Comparison of ENCODE assay signal across 8 mouse cellular contexts in genomic region chr4:151604481-151604880, GRCm38 (mm10).
DNase-seq lines count a peak whose midpoint lies in the region; ATAC-seq and TF ChIP-seq lines count a peak whose summit lies in the region.

No protein-coding gene starts in this region.

- no peak overlapping the region for H3K4me3 ChIP-seq in MEL (ENCODE audit: control insufficient read depth in 1 of 2, insufficient read depth in 1 of 2, low read depth in 2 of 2, low read length in 2 of 2)
- no peak overlapping the region for H3K4me3 ChIP-seq in gastrocnemius, adult 2 months
- no peak overlapping the region for H3K4me3 ChIP-seq in hindbrain, embryonic 14.5 days (replicated peaks; ENCODE audit: low read length)
- H3K4me3 ChIP-seq in stomach, embryonic 15.5 days (replicated peaks), result no peak overlapping the region

- DNase-seq in MEL (ENCODE audit: low read depth, low spot score), result peak; percentile 54
- peak; percentile 86 for DNase-seq in adrenal gland, postnatal 25 days
- peak; percentile 86 for DNase-seq in gastrocnemius, adult 2 months
- DNase-seq in hindbrain, embryonic 14.5 days (ENCODE audit: low spot score), result peak; percentile 73
- peak; percentile 18 for DNase-seq in left cerebral cortex, adult 11 months (ENCODE audit: low spot score)
- DNase-seq in lung, postnatal 4 days, result peak; percentile 86 to 87

- TF ChIP-seq POLR2A in MEL (IDR thresholded peaks at IDR 0.05; ENCODE audit: control insufficient read depth in 1 of 2, insufficient read depth in 1 of 2, low read depth in 1 of 2, low read length in 2 of 2, poor library complexity in 1 of 2), result no peak

- no peaks in the 10 kb centered on the region for H3K4me1 ChIP-seq in MEL (ENCODE audit: control insufficient read depth in 1 of 2, insufficient read depth in 2 of 2, low read length in 2 of 2)
- H3K4me1 ChIP-seq in hindbrain, embryonic 14.5 days (replicated peaks; ENCODE audit: control insufficient read depth, insufficient read depth, low read length), result peaks cover 24% of the 10 kb centered on the region
- no peaks in the 10 kb centered on the region for H3K4me1 ChIP-seq in stomach, embryonic 15.5 days

- H3K27ac ChIP-seq in MEL (ENCODE audit: control insufficient read depth, low read depth, low read length), result no peak overlapping the region
- no peak overlapping the region for H3K27ac ChIP-seq in gastrocnemius, adult 2 months
- H3K27ac ChIP-seq in hindbrain, embryonic 14.5 days, result no peak overlapping the region
- no peak overlapping the region for H3K27ac ChIP-seq in stomach, embryonic 15.5 days

- no peaks in the 10 kb centered on the region for H3K79me2 ChIP-seq in MEL (ENCODE audit: control insufficient read depth, insufficient read depth, low read length, poor library complexity)

- TF ChIP-seq CTCF in MEL (IDR thresholded peaks at IDR 0.05 in 2 of 3, conservative IDR thresholded peaks at IDR 0.05 in 1 of 3; ENCODE audit: control insufficient read depth in 1 of 3, insufficient read depth in 1 of 3, low read depth in 2 of 3, low read length in 3 of 3, poor library complexity in 1 of 3, severe bottlenecking in 1 of 3), result no peak
- TF ChIP-seq CTCF in gastrocnemius, adult 2 months (IDR thresholded peaks at IDR 0.05), result no peak

- H3K27me3 ChIP-seq in MEL (ENCODE audit: control insufficient read depth in 1 of 2, insufficient read depth in 2 of 2, low read length in 2 of 2), result no peaks in the 10 kb centered on the region
- H3K27me3 ChIP-seq in hindbrain, embryonic 14.5 days (ENCODE audit: control insufficient read depth, insufficient read depth, low read length), result no peaks in the 10 kb centered on the region
- no peaks in the 10 kb centered on the region for H3K27me3 ChIP-seq in stomach, embryonic 15.5 days (replicated peaks)

- no peak overlapping the region for H3K4me2 ChIP-seq in hindbrain, embryonic 14.5 days (replicated peaks)
- H3K4me2 ChIP-seq in stomach, embryonic 15.5 days, result no peak overlapping the region

- no peak for TF ChIP-seq RAD21 in MEL (IDR thresholded peaks at IDR 0.05; ENCODE audit: low read depth, low read length)

- intact Hi-C loops in gastrocnemius, adult 2 months (cut with DNase I), result loop anchor here (10.0 kb wide), 1 partner anchor 120 kb away; no protein-coding TSS in a partner anchor

- ATAC-seq in hindbrain, embryonic 14.5 days (ENCODE audit: low FRiP score), result no peak
- peak; percentile 88; the same call in 1 of the 2 replicates for ATAC-seq in stomach, embryonic 15.5 days (ENCODE audit: insufficient read depth, low FRiP score, low read depth)
- no peak for ATAC-seq in inflammation-experienced regulatory T-cells, adult 6 months

- 12% methylated on average over 16 of the region's 16 CpGs for WGBS in hindbrain, embryonic 14.5 days
- 8% methylated on average over 16 of the region's 16 CpGs for WGBS in stomach, embryonic 15.5 days

- no peak overlapping the region for H3K9ac ChIP-seq in MEL (ENCODE audit: control insufficient read depth, low read depth, low read length, poor library complexity, severe bottlenecking)
- no peak overlapping the region for H3K9ac ChIP-seq in hindbrain, embryonic 14.5 days
- H3K9ac ChIP-seq in stomach, embryonic 15.5 days, result no peak overlapping the region

- no peak for TF ChIP-seq EP300 in MEL (IDR thresholded peaks at IDR 0.05; ENCODE audit: low read depth in 1 of 2, low read length in 2 of 2)

- no peaks in the 10 kb centered on the region for H3K36me3 ChIP-seq in MEL (ENCODE audit: control insufficient read depth in 1 of 2, insufficient read depth in 2 of 2, low read length in 2 of 2)
- H3K36me3 ChIP-seq in hindbrain, embryonic 14.5 days (replicated peaks; ENCODE audit: control insufficient read depth, insufficient read depth), result no peaks in the 10 kb centered on the region
- H3K36me3 ChIP-seq in stomach, embryonic 15.5 days, result no peaks in the 10 kb centered on the region

- H3K9me3 ChIP-seq in MEL (replicated peaks; ENCODE audit: insufficient read depth, low read length), result no peaks in the 10 kb centered on the region
- H3K9me3 ChIP-seq in hindbrain, embryonic 14.5 days (ENCODE audit: control insufficient read depth, low read length), result no peaks in the 10 kb centered on the region
- H3K9me3 ChIP-seq in stomach, embryonic 15.5 days, result no peaks in the 10 kb centered on the region

TF ChIP-seq in MEL, 35 proteins besides CTCF, POLR2A, EP300 and RAD21:
- TF ChIP-seq TCF12 (IDR thresholded peaks at IDR 0.05; ENCODE audit: low read depth, low read length) (no peak), GATA1 (IDR thresholded peaks at IDR 0.05; ENCODE audit: low read depth, low read length) (no peak), MXI1 (IDR thresholded peaks at IDR 0.05; ENCODE audit: low read depth, low read length) (peak; percentile 92), ZNF384 (IDR thresholded peaks at IDR 0.05; ENCODE audit: low read depth, low read length) (no peak), SIN3A (IDR thresholded peaks at IDR 0.05; ENCODE audit: low read length) (peak; percentile 94), POLR2AphosphoS2 (IDR thresholded peaks at IDR 0.05; ENCODE audit: low read length) (no peak), NELFE (IDR thresholded peaks at IDR 0.05; ENCODE audit: low read depth, low read length) (no peak)

Comparison
In these comparisons a context has a peak if more than half of its experiments do, and no peak if none do; other contexts are left out.
1. DNase-seq: peak in every context shown above with its lines; median percentile 86 in lung, postnatal 4 days; 86 in adrenal gland, postnatal 25 days; 86 in gastrocnemius, adult 2 months; 73 in hindbrain, embryonic 14.5 days; 54 in MEL; 18 in left cerebral cortex, adult 11 months.